Mouse (Mus musculus): ENCODE measurements around the gene Fam204a. TPM values are rescaled to one million over a fixed set of nuclear protein-coding genes. Genes with fewer than 3 reads are reported as not detected.

Fam204a gene
- polyA plus RNA-seq, 1 experiment, result 9.9 TPM

- TF ChIP-seq GATA1 (IDR thresholded peaks at IDR 0.05; ENCODE audit: low read length), result no peak
These were observed 33.7 kb downstream of the Fam204a start for GRCm38 (mm10) chr19:60192790-60193189.

- no peak for TF ChIP-seq GATA1 (IDR thresholded peaks at IDR 0.05; ENCODE audit: low read length)
These were observed 37.3 kb downstream of the Fam204a start for GRCm38 (mm10) chr19:60189206-60189605.

- TF ChIP-seq GATA1 (IDR thresholded peaks at IDR 0.05; ENCODE audit: low read length), result no peak
These were observed 43.6 kb downstream of the Fam204a start for GRCm38 (mm10) chr19:60182901-60183300.

- TF ChIP-seq GATA1 (IDR thresholded peaks at IDR 0.05; ENCODE audit: low read length), result no peak
These were observed 44.3 kb downstream of the Fam204a start for GRCm38 (mm10) chr19:60182171-60182570.

GRCm38 (mm10) chr19:60178771-60179563 is 47.5 kb downstream of the Fam204a start:
- no peak for TF ChIP-seq GATA1 (IDR thresholded peaks at IDR 0.05; ENCODE audit: low read length)

- TF ChIP-seq GATA1 (IDR thresholded peaks at IDR 0.05; ENCODE audit: low read length), result no peak
These were observed 61.1 kb downstream of the Fam204a start for GRCm38 (mm10) chr19:60165417-60165816.

GRCm38 (mm10) chr19:60160611-60161274 is 65.8 kb downstream of the Fam204a start:
- TF ChIP-seq GATA1 (IDR thresholded peaks at IDR 0.05; ENCODE audit: low read length), result no peak

- TF ChIP-seq GATA1 (IDR thresholded peaks at IDR 0.05; ENCODE audit: low read length), result no peak
These were observed 66.7 kb downstream of the Fam204a start for GRCm38 (mm10) chr19:60159827-60160226.

- no peak for TF ChIP-seq GATA1 (IDR thresholded peaks at IDR 0.05; ENCODE audit: low read length)
These were observed 71.2 kb downstream of the Fam204a start for GRCm38 (mm10) chr19:60155266-60155665.

- TF ChIP-seq GATA1 (IDR thresholded peaks at IDR 0.05; ENCODE audit: low read length), result no peak
These were observed 73.4 kb downstream of the Fam204a start for GRCm38 (mm10) chr19:60153096-60153495.

- no peak for TF ChIP-seq GATA1 (IDR thresholded peaks at IDR 0.05; ENCODE audit: low read length)
These were observed 76.4 kb downstream of the Fam204a start for GRCm38 (mm10) chr19:60150056-60150455.

GRCm38 (mm10) chr19:60149078-60149960 is 77.2 kb downstream of the Fam204a start:
- no peak for TF ChIP-seq GATA1 (IDR thresholded peaks at IDR 0.05; ENCODE audit: low read length)

Other genes starting within 250 kb of the Fam204a start
- gene Prlhr, start 241.6 kb upstream of the Fam204a start, polyA plus RNA-seq (2012), result not detected in 2 replicates

Data from G1E-ER4 (cell line).